Comparison of ENCODE assay signal across 9 mouse cellular contexts in genomic region chr1:83187154-83187553, GRCm38 (mm10). TPM values are rescaled to one million over a fixed set of nuclear protein-coding genes. Genes with fewer than 3 reads are reported as not detected.
A peak's percentile ranks its signal among the peaks of the same experiment; 100 is the strongest.
DNase-seq lines count a peak whose midpoint lies in the region; ATAC-seq and TF ChIP-seq lines count a peak whose summit lies in the region.
"Had no signal": no experiment of that assay in that cellular context is flagged by ENCODE, and none has a peak within 500 bp of the region (broad histone marks: within the 10 kb centered on the region; RNA-seq: fewer than 3 reads in every experiment).

No protein-coding gene starts in this region.

- H3K4me2 ChIP-seq in intestine, postnatal 0 days (replicated peaks; ENCODE audit: low read depth): no peak overlapping the region
- no peak overlapping the region for H3K4me2 ChIP-seq in intestine, embryonic 15.5 days (replicated peaks)

- H3K27ac ChIP-seq in intestine, postnatal 0 days (ENCODE audit: low read depth, low read length): no peak overlapping the region
- H3K27ac ChIP-seq in intestine, embryonic 15.5 days: no peak overlapping the region
- no peak overlapping the region for H3K27ac ChIP-seq in ES-Bruce4 (ENCODE audit: insufficient read depth, low read length)

- 53% methylated on average over 2 of the region's 2 CpGs for WGBS in intestine, postnatal 0 days
- WGBS in intestine, embryonic 15.5 days: 52% methylated on average over 2 of the region's 2 CpGs

- H3K36me3 ChIP-seq in intestine, postnatal 0 days (ENCODE audit: control insufficient read depth, insufficient read depth): no peaks in the 10 kb centered on the region
- no peaks in the 10 kb centered on the region for H3K36me3 ChIP-seq in intestine, embryonic 15.5 days
- no peaks in the 10 kb centered on the region for H3K36me3 ChIP-seq in ES-Bruce4 (ENCODE audit: control insufficient read depth, insufficient read depth, low read length, poor library complexity, severe bottlenecking)

- no peaks in the 10 kb centered on the region for H3K9me3 ChIP-seq in intestine, postnatal 0 days (ENCODE audit: control insufficient read depth)
- H3K9me3 ChIP-seq in intestine, embryonic 15.5 days: no peaks in the 10 kb centered on the region
- no peaks in the 10 kb centered on the region for H3K9me3 ChIP-seq in ES-Bruce4 (replicated peaks; ENCODE audit: control insufficient read depth, insufficient read depth, low read length, poor library complexity, severe bottlenecking)

- TF ChIP-seq EP300 in ES-Bruce4 (IDR thresholded peaks at IDR 0.05; ENCODE audit: insufficient read depth, low read depth, low read length): no peak

- H3K9ac ChIP-seq in intestine, postnatal 0 days (ENCODE audit: low read depth, low read length): no peak overlapping the region
- no peak overlapping the region for H3K9ac ChIP-seq in intestine, embryonic 15.5 days
- no peak overlapping the region for H3K9ac ChIP-seq in ES-Bruce4 (ENCODE audit: low read depth, poor library complexity, severe bottlenecking)

- H3K4me1 ChIP-seq in intestine, postnatal 0 days (replicated peaks; ENCODE audit: control insufficient read depth, insufficient read depth, low read length): no peaks in the 10 kb centered on the region
- H3K4me1 ChIP-seq in intestine, embryonic 15.5 days (replicated peaks): no peaks in the 10 kb centered on the region
- no peaks in the 10 kb centered on the region for H3K4me1 ChIP-seq in ES-Bruce4 (ENCODE audit: control insufficient read depth, insufficient read depth, low read length)

- no peak for TF ChIP-seq POLR2A in ES-Bruce4 (IDR thresholded peaks at IDR 0.05; ENCODE audit: insufficient read depth, low read length)

- no peak overlapping the region for H3K4me3 ChIP-seq in intestine, postnatal 0 days (ENCODE audit: low read depth, low read length)
- H3K4me3 ChIP-seq in intestine, embryonic 15.5 days (replicated peaks): no peak overlapping the region
- no peak overlapping the region for H3K4me3 ChIP-seq in ES-Bruce4 (ENCODE audit: low read depth, low read length)
- H3K4me3 ChIP-seq: erythroblast, embryonic 14.5 days had no signal

- no peaks in the 10 kb centered on the region for H3K27me3 ChIP-seq in intestine, postnatal 0 days (replicated peaks; ENCODE audit: control insufficient read depth, insufficient read depth, low read length)
- no peaks in the 10 kb centered on the region for H3K27me3 ChIP-seq in intestine, embryonic 15.5 days (replicated peaks)
- no peaks in the 10 kb centered on the region for H3K27me3 ChIP-seq in ES-Bruce4 (ENCODE audit: control insufficient read depth, insufficient read depth, low read length, poor library complexity, severe bottlenecking)

- TF ChIP-seq CTCF in intestine, postnatal 0 days (IDR thresholded peaks at IDR 0.05; ENCODE audit: low read depth): peak; percentile 84
- peak; percentile 6 for TF ChIP-seq CTCF in ES-Bruce4 (IDR thresholded peaks at IDR 0.05; ENCODE audit: low read depth, low read length)

- peak; percentile 19 for DNase-seq in adrenal gland, adult 8-10 months
- DNase-seq in frontal cortex, postnatal 25 days (ENCODE audit: low spot score in 2 of 2): peak; percentile 17 to 31
- peak; percentile 19 to 23 for DNase-seq in layer of hippocampus, postnatal 36 days
- DNase-seq in ovary, postnatal 36 days (ENCODE audit: low spot score): peak; percentile 21

- no peak for ATAC-seq in intestine, postnatal 0 days
- ATAC-seq in intestine, embryonic 15.5 days: no peak
- ATAC-seq in activated CD4-positive, CD25-positive, alpha-beta regulatory T cell, adult 4 months: no peak

RNA-seq across cellular contexts. Expression of gene Daw1, which starts 27.6 kb away (rescaled TPM):
- not detected in 2 replicates for polyA plus RNA-seq in intestine, postnatal 0 days (2015; fragmentation: Nextera tagmentation; extraction: Ambion mirVana)
- polyA plus RNA-seq in intestine, embryonic 15.5 days (2015; fragmentation: Nextera tagmentation; extraction: Ambion mirVana): 0.18 TPM in 1 of 2 replicates, not detected in the other
- polyA plus RNA-seq in ES-Bruce4 (2011; ENCODE audit: insufficient read depth, insufficient read length, low read depth, missing spikeins): not detected in 2 replicates
- total RNA-seq in adrenal gland, adult 8-10 months (2022): not detected
- total RNA-seq in layer of hippocampus, postnatal 36 days (2021): under 1 TPM; 0.45 to 0.48 TPM
- under 1 TPM in 1 of 2 experiments, not detected in 1; 0.33 TPM for polyA plus RNA-seq in activated CD4-positive, CD25-positive, alpha-beta regulatory T cell, adult 4 months (2017; shearing (Covaris generic))
- polyA plus RNA-seq: erythroblast, embryonic 14.5 days had no signal
